Mouse (Mus musculus): ENCODE measurements around the gene Acnat1.
"Not testable (repeated sequence)": the region's sequence is repeated elsewhere in the genome, so short reads cannot be mapped to it uniquely, and the experiment has no call there.

DNA sequence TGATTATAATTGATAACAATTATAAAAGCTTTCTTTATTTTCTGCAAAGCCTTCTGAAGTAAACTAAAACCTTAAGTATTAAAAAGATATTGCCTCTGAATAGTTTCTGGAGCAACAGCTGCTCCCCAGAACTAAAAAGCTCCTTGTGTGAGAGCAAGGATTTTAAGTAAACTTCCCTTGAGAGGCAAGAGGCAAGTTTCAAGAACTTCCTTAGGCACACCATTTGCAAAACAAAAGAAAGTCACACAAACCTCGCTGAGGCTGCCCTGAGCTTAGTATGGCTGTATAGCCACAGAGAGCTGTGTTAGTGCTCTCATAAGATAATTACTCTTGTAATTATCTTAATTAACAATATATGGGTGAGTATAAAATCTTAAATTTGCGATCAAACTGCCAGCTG is 5.3 kb upstream of the Acnat1 start:
- TF ChIP-seq FLI1 (IDR thresholded peaks at IDR 0.05; ENCODE audit: low read length); GATA1 (IDR thresholded peaks at IDR 0.05; ENCODE audit: borderline replicate concordance, low read length): not testable (repeated sequence)
